Mouse (Mus musculus) heart, postnatal 14 days (tissue): ENCODE data around the gene Dnajc13. TPM values are rescaled to one million over a fixed set of nuclear protein-coding genes. Genes with fewer than 3 reads are reported as not detected.

Experiments
- DNase-seq, 2 experiments: peaks; one replicate each; pipeline ENCODE4 v3.0.0; 2021 to 2022
- intact Hi-C: fragments of 180-260 bp; cut with DNase I; formaldehyde crosslinking; loops from one replicate; pipeline ENCODE4 v1.15.1; 2025
- long read RNA-seq, 2 experiments: library from polyadenylated mRNA; stranded (forward); transcript quantifications; one replicate each; pipeline ENCODE4 v2.0.0; 2021
- total RNA-seq, 2 experiments: library from RNA; stranded (reverse); gene quantifications; 2 replicates each; pipeline ENCODE4 v1.2.3; 2021

Dnajc13 gene
- 10 to 100 TPM; 37.9 to 39.4 TPM for total RNA-seq
- long read RNA-seq, experiment 1, partial matches to known transcripts, result 7 of 9 reads
- long read RNA-seq, experiment 1, other reads (novel, unspliced or antisense), result 2 of 9 reads
- long read RNA-seq, experiment 2, full-length matches to known transcripts, result 3 of 7 reads
- long read RNA-seq, experiment 2, partial matches to known transcripts, result 3 of 7 reads
- long read RNA-seq, experiment 2, other reads (novel, unspliced or antisense), result 1 of 7 reads

GRCm38 (mm10) chr9:104262823-104263352 is at the start of gene Dnajc13:
TSS of gene Dnajc13 (minus strand) at chr9:104262930.
- intact Hi-C loops, result loop anchor here (10.0 kb wide), 1 partner anchor 1132 kb away; the partner anchor contains the start of genes Aste1 and Nek11

GRCm38 (mm10) chr9:104306734-104307133 is 44.0 kb upstream of the Dnajc13 start:
- peak; percentile 63 to 80 for DNase-seq
- intact Hi-C loops, result loop anchor here (1.0 kb wide), 1 partner anchor 29 kb away; no protein-coding TSS in a partner anchor

More at GRCm38 (mm10) chr9:104262823-104263352, at the start of gene Dnajc13:
- DNase-seq, result peak; percentile 99

GRCm38 (mm10) chr9:104305333-104306111 is 42.8 kb upstream of the Dnajc13 start:
- DNase-seq, result no peak
- intact Hi-C loops, result loop anchor here (1.0 kb wide), 1 partner anchor 28 kb away; no protein-coding TSS in a partner anchor

GRCm38 (mm10) chr9:104304800-104305199 is 42.1 kb upstream of the Dnajc13 start:
- DNase-seq, result no peak
- intact Hi-C loops, result loop anchor here (5.0 kb wide), 1 partner anchor 97 kb away; no protein-coding TSS in a partner anchor

GRCm38 (mm10) chr9:104304376-104304775 is 41.6 kb upstream of the Dnajc13 start:
- no peak for DNase-seq
- intact Hi-C loops, result loop anchor here (5.0 kb wide), 1 partner anchor 97 kb away; no protein-coding TSS in a partner anchor

GRCm38 (mm10) chr9:104300569-104300968 is 37.8 kb upstream of the Dnajc13 start:
- DNase-seq, result no peak
- intact Hi-C loops, result loop anchor here (5.0 kb wide), 1 partner anchor 93 kb away; no protein-coding TSS in a partner anchor

GRCm38 (mm10) chr9:104297041-104297440 is 34.3 kb upstream of the Dnajc13 start:
- DNase-seq, result no peak
- intact Hi-C loops, result no loop called here

GRCm38 (mm10) chr9:104284934-104285333 is 22.2 kb upstream of the Dnajc13 start:
- intact Hi-C loops, result no loop called here
- DNase-seq, result no peak

GRCm38 (mm10) chr9:104282536-104282935 is 19.8 kb upstream of the Dnajc13 start:
- intact Hi-C loops, result no loop called here
- no peak for DNase-seq

GRCm38 (mm10) chr9:104281737-104282136 is 19.0 kb upstream of the Dnajc13 start:
- intact Hi-C loops, result no loop called here
- no peak for DNase-seq

GRCm38 (mm10) chr9:104280725-104281495 is 18.2 kb upstream of the Dnajc13 start:
- no peak for DNase-seq
- intact Hi-C loops, result no loop called here

- DNase-seq, result peak; percentile 3 to 18
- intact Hi-C loops, result loop anchor here (1.0 to 2.0 kb wide), 2 partner anchors 29 to 95 kb away; no protein-coding TSS in a partner anchor
Observed at GRCm38 (mm10) chr9:104277528-104278162, 14.9 kb upstream of the Dnajc13 start.

- intact Hi-C loops, result no loop called here
- no peak for DNase-seq
Observed at GRCm38 (mm10) chr9:104275084-104275785, 12.5 kb upstream of the Dnajc13 start.

GRCm38 (mm10) chr9:104272057-104272456 is 9.3 kb upstream of the Dnajc13 start:
- intact Hi-C loops, result no loop called here
- DNase-seq, result no peak

GRCm38 (mm10) chr9:104271642-104272041 is 8.9 kb upstream of the Dnajc13 start:
- intact Hi-C loops, result no loop called here

GRCm38 (mm10) chr9:104269944-104270343 is 7.2 kb upstream of the Dnajc13 start:
- intact Hi-C loops, result loop anchor here (10.0 kb wide), 1 partner anchor 1125 kb away; the partner anchor contains the start of genes Aste1 and Nek11
- no peak for DNase-seq

More at GRCm38 (mm10) chr9:104271642-104272041, 8.9 kb upstream of the Dnajc13 start:
- no peak for DNase-seq

- DNase-seq, result no peak
- intact Hi-C loops, result loop anchor here (10.0 kb wide), 1 partner anchor 1125 kb away; the partner anchor contains the start of genes Aste1 and Nek11
Observed at GRCm38 (mm10) chr9:104269349-104269871, 6.7 kb upstream of the Dnajc13 start.

- no peak for DNase-seq
- intact Hi-C loops, result loop anchor here (10.0 kb wide), 1 partner anchor 1130 kb away; the partner anchor contains the start of genes Aste1 and Nek11
Observed at GRCm38 (mm10) chr9:104264567-104264966, 1.8 kb upstream of the Dnajc13 start.
